Mouse (Mus musculus) kidney, postnatal 0 days (tissue): ENCODE measurements around the gene Lztr1. TPM values are rescaled to one million over a fixed set of nuclear protein-coding genes. Genes with fewer than 3 reads are reported as not detected.

Experiments
- ATAC-seq: fragments of 200-750 bp; cut with Nextera tagmentation; replicated peaks from 2 replicates; pipeline ENCODE4 v1.8.0; 2017; ENCODE audit warnings: low read depth, moderate number of reproducible peaks, moderate TSS enrichment, moderate library complexity; ENCODE audit not compliant: low FRiP score
- DNase-seq: peaks from one replicate; pipeline ENCODE4 v3.0.0-alpha.2; 2016; ENCODE audit warnings: low spot score
- H3K27ac ChIP-seq: fragments of 300-500 bp; sonication (generic); 2 replicates; pipeline ENCODE4 v1.5.1; 2014; ENCODE audit warnings: mild to moderate bottlenecking
- H3K27me3 ChIP-seq: fragments of 300-500 bp; sonication (generic); 2 replicates; pipeline ENCODE4 v1.6.1; 2014; ENCODE audit warnings: low read length, mixed read lengths; ENCODE audit not compliant: insufficient read depth
- H3K36me3 ChIP-seq: fragments of 300-500 bp; sonication (generic); 2 replicates; pipeline ENCODE4 v1.6.1; 2014; ENCODE audit warnings: low read length, mixed read lengths; ENCODE audit not compliant: insufficient read depth
- H3K4me1 ChIP-seq: fragments of 300-500 bp; sonication (generic); replicated peaks from 2 replicates; pipeline ENCODE4 v1.6.1; 2014; ENCODE audit warnings: antibody characterized with exemption, low read length, mixed read lengths; ENCODE audit not compliant: insufficient read depth
- H3K4me2 ChIP-seq: fragments of 300-500 bp; sonication (generic); 2 replicates; pipeline ENCODE4 v1.6.1; 2014; ENCODE audit warnings: mild to moderate bottlenecking, low read length, moderate library complexity, mixed read lengths
- H3K4me3 ChIP-seq: fragments of 300-500 bp; sonication (generic); replicated peaks from 2 replicates; pipeline ENCODE4 v1.5.1; 2014; ENCODE audit warnings: low read depth, low read length
- H3K9ac ChIP-seq: fragments of 300-500 bp; sonication (generic); 2 replicates; pipeline ENCODE4 v1.6.1; 2014; ENCODE audit warnings: low read depth, low read length
- H3K9me3 ChIP-seq: fragments of 300-500 bp; sonication (generic); replicated peaks from 2 replicates; pipeline ENCODE4 v1.6.1; 2016; ENCODE audit warnings: low read length, inconsistent platforms, mixed read lengths
- CTCF ChIP-seq: IDR thresholded peaks from 2 replicates; pipeline ENCODE4 v1.5.1; 2016; ENCODE audit warnings: antibody characterized with exemption, low read depth, mild to moderate bottlenecking, moderate library complexity
- WGBS: fragments of 180-500 bp; shearing (Covaris S2); extraction: QIAGEN DNeasy Blood & Tissue Kit; methylation state at CpG from one replicate; pipeline ENCODE4 v1.1.7; 2014; 5-methylcytosine and 5-hydroxymethylcytosine counted together
- polyA plus RNA-seq: library from polyadenylated mRNA; unstranded; fragments of >200 nt; fragmentation: Nextera tagmentation; extraction: Ambion mirVana; gene quantifications from 2 replicates; pipeline ENCODE4 v1.2.1, GENCODE M21; 2015

Gene Lztr1
- polyA plus RNA-seq, 1 experiment from 2014 or later, result 65.7 TPM

GRCm38 (mm10) chr16:17564771-17565170, 56.3 kb downstream of the Lztr1 start:
- H3K36me3 ChIP-seq, result no peaks in the 10 kb centered on the region
- peaks cover 17% of the 10 kb centered on the region; the same call in 1 of the 2 replicates for H3K4me1 ChIP-seq
- H3K4me3 ChIP-seq, result no peak overlapping the region
- no peak overlapping the region for H3K4me2 ChIP-seq
- no peak overlapping the region for H3K27ac ChIP-seq
- H3K9me3 ChIP-seq, result no peaks in the 10 kb centered on the region
- ATAC-seq (no peak), DNase-seq (no peak)
- WGBS, result 79% methylated on average over 3 of the region's 3 CpGs
- TF ChIP-seq CTCF, result no peak
- no peak overlapping the region for H3K9ac ChIP-seq
- H3K27me3 ChIP-seq, result no peaks in the 10 kb centered on the region

GRCm38 (mm10) chr16:17566186-17566585, 57.7 kb downstream of the Lztr1 start:
- H3K9me3 ChIP-seq, result no peaks in the 10 kb centered on the region
- no peak overlapping the region for H3K9ac ChIP-seq
- peak; percentile 50 for DNase-seq
- no peak overlapping the region for H3K4me3 ChIP-seq
- no peak overlapping the region for H3K27ac ChIP-seq
- ATAC-seq, result no peak
- H3K27me3 ChIP-seq, result no peaks in the 10 kb centered on the region
- no peak overlapping the region for H3K4me2 ChIP-seq
- TF ChIP-seq CTCF, result peak; percentile 57
- 13% methylated on average over 4 of the region's 4 CpGs for WGBS
- H3K4me1 ChIP-seq, result peaks cover 8% of the 10 kb centered on the region; the same call in 1 of the 2 replicates
- no peaks in the 10 kb centered on the region for H3K36me3 ChIP-seq

Other genes starting within 250 kb of the Lztr1 start
- gene Tmem191c, start 232.6 kb upstream of the Lztr1 start, polyA plus RNA-seq, result 12.4 and 15.9 TPM in 2 replicates
- gene Serpind1, start 177.3 kb upstream of the Lztr1 start, polyA plus RNA-seq, result 0.14 and 0.21 TPM in 2 replicates
- 11.9 and 12.8 TPM in 2 replicates for gene Snap29, start 102.7 kb upstream of the Lztr1 start, polyA plus RNA-seq
- gene Pi4ka, start 102.4 kb upstream of the Lztr1 start, polyA plus RNA-seq, result 27.3 and 28.5 TPM in 2 replicates
- gene Crkl, start 56.7 kb upstream of the Lztr1 start, polyA plus RNA-seq, result 50.7 and 51.3 TPM in 2 replicates
- 1.4 and 2.4 TPM in 2 replicates for gene Aifm3, start 19.1 kb upstream of the Lztr1 start, polyA plus RNA-seq
- 58.6 and 62.8 TPM in 2 replicates for gene Thap7, start 22.4 kb downstream of the Lztr1 start, polyA plus RNA-seq
- 0.20 and 0.26 TPM in 2 replicates for gene Lrrc74b, start 52.6 kb downstream of the Lztr1 start, polyA plus RNA-seq
- gene P2rx6, start 53.2 kb downstream of the Lztr1 start, polyA plus RNA-seq, result 0.62 and 0.74 TPM in 2 replicates
- gene Slc7a4, start 74.5 kb downstream of the Lztr1 start, polyA plus RNA-seq, result 14.3 and 15.5 TPM in 2 replicates
- 21.2 and 22.3 TPM in 2 replicates for gene Smpd4, start 110.7 kb downstream of the Lztr1 start, polyA plus RNA-seq
- gene Ccdc74a, start 137.8 kb downstream of the Lztr1 start, polyA plus RNA-seq, result 8.1 and 8.6 TPM in 2 replicates
- gene Med15, start 224.2 kb downstream of the Lztr1 start, polyA plus RNA-seq, result 29.4 TPM in 2 replicates